Mouse (Mus musculus) cerebellum, postnatal 36 days (tissue): ENCODE measurements at regions not wholly inside any gene's neighbourhood (a gene's known extent, or its start where the extent isn't known, plus 50 kb on each side); places are given as distances from the start of the nearest gene placed in this dataset.

Source experiments
- DNase-seq, 2 experiments: peaks; one replicate each; pipeline ENCODE4 v3.0.0; 2021 to 2022; ENCODE audit warnings: mixed read lengths in 2 of 2

- peak; percentile 49 to 63 for DNase-seq
Observed at GRCm38 (mm10) chr17:47139730-47140231, 129.4 kb upstream of the Ubr2 start.

GRCm38 (mm10) chr17:47139171-47139617 is 128.8 kb upstream of the Ubr2 start:
- DNase-seq: peak in 1 of 2 experiments; percentile 9

GRCm38 (mm10) chr17:47138174-47138573 is 127.8 kb upstream of the Ubr2 start:
- DNase-seq: no peak

GRCm38 (mm10) chr17:47135391-47135790 is 125.0 kb upstream of the Ubr2 start:
- DNase-seq: no peak

- DNase-seq: no peak
Observed at GRCm38 (mm10) chr17:47133785-47134184, 123.4 kb upstream of the Ubr2 start.

- DNase-seq: no peak
Observed at GRCm38 (mm10) chr17:47127571-47127970, 117.2 kb upstream of the Ubr2 start.

GRCm38 (mm10) chr17:47123576-47123975 is 113.2 kb upstream of the Ubr2 start:
- no peak for DNase-seq

GRCm38 (mm10) chr17:47122221-47122620 is 111.9 kb upstream of the Ubr2 start:
- no peak for DNase-seq

GRCm38 (mm10) chr17:47118010-47118409 is 107.7 kb upstream of the Ubr2 start:
- DNase-seq: no peak

GRCm38 (mm10) chr17:47115754-47116153 is 105.4 kb upstream of the Ubr2 start:
- DNase-seq: no peak

- DNase-seq: no peak
Observed at GRCm38 (mm10) chr17:47115141-47115540, 104.8 kb upstream of the Ubr2 start.

- no peak for DNase-seq
Observed at GRCm38 (mm10) chr17:47114736-47115135, 104.4 kb upstream of the Ubr2 start.

GRCm38 (mm10) chr17:47112556-47113225 is 102.3 kb upstream of the Ubr2 start:
- no peak for DNase-seq

- no peak for DNase-seq
Observed at GRCm38 (mm10) chr17:47110836-47111235, 100.5 kb upstream of the Ubr2 start.

- DNase-seq: no peak
Observed at GRCm38 (mm10) chr17:47104328-47104727, 94.0 kb upstream of the Ubr2 start.

- DNase-seq: no peak
Observed at GRCm38 (mm10) chr17:47095191-47095590, 84.8 kb upstream of the Ubr2 start.

GRCm38 (mm10) chr17:47092076-47092475 is 81.7 kb upstream of the Ubr2 start:
- no peak for DNase-seq

- DNase-seq: no peak
Observed at GRCm38 (mm10) chr17:47089769-47090168, 79.4 kb upstream of the Ubr2 start.

- DNase-seq: no peak
Observed at GRCm38 (mm10) chr17:47069206-47069605, 58.9 kb upstream of the Ubr2 start.

- peak in 1 of 2 experiments; percentile 4 for DNase-seq
Observed at GRCm38 (mm10) chr17:47065307-47065901, 55.0 kb upstream of the Ubr2 start.

GRCm38 (mm10) chr17:47064592-47065306 is 54.4 kb upstream of the Ubr2 start:
- no peak for DNase-seq

- DNase-seq: no peak
Observed at GRCm38 (mm10) chr17:47064006-47064405, 53.6 kb upstream of the Ubr2 start.

GRCm38 (mm10) chr17:47061031-47061620 is 50.8 kb upstream of the Ubr2 start:
- DNase-seq: no peak
